Mouse (Mus musculus): ENCODE data around the gene Dnajb5. TPM values are rescaled to one million over a fixed set of nuclear protein-coding genes. Genes with fewer than 3 reads are reported as not detected.

Dnajb5 gene
- 26.0 and 32.3 TPM in 2 replicates for polyA plus RNA-seq (2016; fragmentation: Nextera tagmentation; extraction: Ambion mirVana)

GRCm38 (mm10) chr4:42949676-42950051, at the start of gene Dnajb5:
TSS of gene Dnajb5 (plus strand) at chr4:42949814.
- Histone ChIP-seq H3K4me1 (peaks cover 78% of the 10 kb centered on the region), H3K9ac (peak within 1 kb of the TSS; percentile 91), H3K27ac (peak within 1 kb of the TSS; percentile 94), H3K4me3 (replicated peaks) (peak within 1 kb of the TSS; percentile 75), H3K27me3 (peaks cover 9% of the 10 kb centered on the region; the same call in 1 of the 2 replicates), H3K4me2 (peak within 1 kb of the TSS; percentile 84), H3K9me3 (no peaks in the 10 kb centered on the region), H3K36me3 (replicated peaks) (no peaks in the 10 kb centered on the region; the same call in none of the 2 replicates)
- WGBS: 0% methylated on average over 32 of the region's 39 CpGs
- peak; percentile 95 for ATAC-seq (ENCODE audit: low FRiP score)

- H3K27me3 ChIP-seq: peaks cover 16% of the 10 kb centered on the region; the same call in 1 of the 2 replicates
- H3K4me1 ChIP-seq: 0 out of 2 replicates have a peak, but pooled peaks cover 4% of the 10 kb centered on the region
- ATAC-seq (ENCODE audit: low FRiP score): no peak
- H3K27ac ChIP-seq: no peak overlapping the region
- no peaks in the 10 kb centered on the region for H3K9me3 ChIP-seq
- no peak overlapping the region for H3K9ac ChIP-seq
- no peak overlapping the region for H3K4me2 ChIP-seq
- WGBS: 69% methylated on average over 5 of the region's 5 CpGs
- no peaks in the 10 kb centered on the region for H3K36me3 ChIP-seq (replicated peaks)
- no peak overlapping the region for H3K4me3 ChIP-seq (replicated peaks)
Measured at GRCm38 (mm10) chr4:42900878-42901277, 48.7 kb upstream of the Dnajb5 start.

GRCm38 (mm10) chr4:42902174-42902573, 47.4 kb upstream of the Dnajb5 start:
- Histone ChIP-seq H3K27ac (no peak overlapping the region), H3K4me2 (no peak overlapping the region), H3K9me3 (no peaks in the 10 kb centered on the region), H3K4me3 (replicated peaks) (no peak overlapping the region), H3K27me3 (peaks cover 10% of the 10 kb centered on the region; the same call in 1 of the 2 replicates), H3K4me1 (0 out of 2 replicates have a peak, but pooled peaks cover 4% of the 10 kb centered on the region), H3K36me3 (replicated peaks) (no peaks in the 10 kb centered on the region), H3K9ac (no peak overlapping the region)
- ATAC-seq (ENCODE audit: low FRiP score): no peak
- WGBS: 69% methylated on average over 9 of the region's 9 CpGs

DNA sequence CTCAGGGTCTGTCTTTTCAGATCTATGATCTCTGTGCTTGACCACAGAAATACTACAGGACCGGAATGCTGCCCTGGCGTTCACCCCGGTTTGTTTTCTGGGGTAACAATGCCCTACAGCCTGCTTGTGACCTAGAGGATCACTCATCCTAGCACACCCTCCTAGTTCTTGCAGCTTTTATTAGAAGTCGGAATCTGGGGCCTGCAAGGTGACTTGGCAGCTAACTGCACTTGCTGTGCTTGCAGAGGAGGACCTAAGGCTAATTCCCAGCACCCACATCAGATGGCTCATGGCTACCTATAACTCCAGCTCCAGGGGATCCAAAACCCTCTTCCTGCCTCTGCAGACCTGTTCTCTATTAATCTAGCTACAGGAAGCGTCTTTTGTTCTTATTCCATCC, 46.9 kb upstream of the Dnajb5 start:
- Histone ChIP-seq H3K36me3 (replicated peaks) (no peaks in the 10 kb centered on the region), H3K27me3 (peaks cover 10% of the 10 kb centered on the region; the same call in 1 of the 2 replicates), H3K4me1 (0 out of 2 replicates have a peak, but pooled peaks cover 4% of the 10 kb centered on the region), H3K4me3 (replicated peaks) (no peak overlapping the region), H3K27ac (no peak overlapping the region), H3K4me2 (no peak overlapping the region), H3K9ac (no peak overlapping the region), H3K9me3 (no peaks in the 10 kb centered on the region)
- ATAC-seq (ENCODE audit: low FRiP score): no peak
- WGBS: 87% methylated on average over 5 of the region's 5 CpGs

DNA sequence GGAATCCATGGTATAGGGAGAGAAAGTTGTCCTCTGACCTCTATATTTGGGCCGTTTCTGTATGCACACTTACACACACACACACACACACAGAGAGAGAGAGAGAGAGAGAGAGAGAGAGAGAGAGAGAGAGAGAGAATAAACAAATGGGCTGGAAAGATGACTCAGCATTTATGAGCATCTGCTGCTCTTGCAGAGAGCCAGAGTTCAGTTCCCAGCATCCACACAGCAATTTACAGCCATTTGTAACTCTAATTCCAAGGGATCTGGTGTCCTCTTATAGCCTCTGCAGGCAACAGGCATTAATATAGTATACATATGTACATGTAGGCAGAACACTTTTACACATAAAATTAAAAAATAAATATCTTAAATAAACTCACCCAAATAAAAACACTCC, 45.7 kb upstream of the Dnajb5 start:
- Histone ChIP-seq H3K4me2 (no peak overlapping the region), H3K27ac (no peak overlapping the region), H3K27me3 (peaks cover 10% of the 10 kb centered on the region; the same call in 1 of the 2 replicates), H3K36me3 (replicated peaks) (no peaks in the 10 kb centered on the region), H3K4me1 (0 out of 2 replicates have a peak, but pooled peaks cover 4% of the 10 kb centered on the region), H3K4me3 (replicated peaks) (no peak overlapping the region), H3K9ac (no peak overlapping the region), H3K9me3 (no peaks in the 10 kb centered on the region)
- ATAC-seq (ENCODE audit: low FRiP score): no peak
- 77% methylated on average over 1 of the region's 1 CpGs for WGBS

DNA sequence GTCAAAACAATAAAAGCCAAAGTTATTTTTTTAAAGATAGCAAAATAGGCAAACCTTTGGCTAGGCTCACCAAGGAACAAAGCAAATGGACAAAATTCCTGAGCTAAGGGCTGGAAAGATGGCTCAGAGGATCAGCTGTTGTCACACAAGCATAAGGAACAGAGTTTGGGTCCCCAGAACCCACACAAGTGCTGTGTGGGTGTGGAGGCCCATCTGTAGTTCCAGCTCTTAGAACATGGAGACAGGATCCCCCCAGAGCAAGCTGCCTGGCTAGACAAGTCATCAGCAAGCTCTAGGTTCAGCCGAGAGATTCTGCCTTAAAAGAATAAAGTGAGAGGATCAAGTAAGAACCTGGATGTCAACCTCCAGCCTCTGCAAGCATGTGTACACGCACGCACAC, 45.1 kb upstream of the Dnajb5 start:
- Histone ChIP-seq H3K36me3 (replicated peaks) (no peaks in the 10 kb centered on the region), H3K9ac (no peak overlapping the region), H3K4me1 (0 out of 2 replicates have a peak, but pooled peaks cover 4% of the 10 kb centered on the region), H3K4me2 (no peak overlapping the region), H3K27ac (no peak overlapping the region), H3K4me3 (replicated peaks) (no peak overlapping the region), H3K9me3 (no peaks in the 10 kb centered on the region), H3K27me3 (peaks cover 8% of the 10 kb centered on the region; the same call in 1 of the 2 replicates)
- no peak for ATAC-seq (ENCODE audit: low FRiP score)
- 78% methylated on average over 3 of the region's 3 CpGs for WGBS

DNA sequence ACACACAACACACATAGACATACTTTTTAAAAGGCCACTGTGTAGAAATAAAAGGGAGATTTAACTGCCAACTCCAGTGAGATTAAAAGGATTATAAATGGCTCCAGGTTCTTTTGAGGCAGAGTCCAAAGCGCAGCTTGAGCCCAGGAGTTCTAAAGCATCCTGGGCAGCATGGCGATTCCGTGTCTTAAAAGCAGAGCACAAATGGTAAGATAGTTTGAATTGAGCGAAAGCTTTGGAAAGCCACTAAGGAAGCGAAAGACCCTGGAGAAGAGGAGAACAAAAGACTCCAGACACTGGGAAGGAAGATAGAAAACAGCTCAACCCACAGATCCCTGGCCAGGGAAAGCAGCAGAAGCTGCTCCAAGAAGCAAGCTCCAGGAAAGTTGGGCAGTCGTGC, 44.6 kb upstream of the Dnajb5 start:
- Histone ChIP-seq H3K4me3 (replicated peaks) (no peak overlapping the region), H3K27me3 (peaks cover 8% of the 10 kb centered on the region; the same call in 1 of the 2 replicates), H3K4me1 (0 out of 2 replicates have a peak, but pooled peaks cover 4% of the 10 kb centered on the region), H3K4me2 (no peak overlapping the region), H3K36me3 (replicated peaks) (no peaks in the 10 kb centered on the region), H3K9ac (no peak overlapping the region), H3K27ac (no peak overlapping the region), H3K9me3 (no peaks in the 10 kb centered on the region)
- no peak for ATAC-seq (ENCODE audit: low FRiP score)
- 46% methylated on average over 6 of the region's 6 CpGs for WGBS

GRCm38 (mm10) chr4:42913391-42913790, 36.2 kb upstream of the Dnajb5 start:
- Histone ChIP-seq H3K36me3 (replicated peaks) (no peaks in the 10 kb centered on the region), H3K27ac (no peak overlapping the region), H3K4me2 (no peak overlapping the region), H3K27me3 (peaks cover 49% of the 10 kb centered on the region), H3K4me3 (replicated peaks) (no peak overlapping the region), H3K9ac (no peak overlapping the region), H3K4me1 (peaks cover 5% of the 10 kb centered on the region; the same call in 1 of the 2 replicates), H3K9me3 (no peaks in the 10 kb centered on the region)
- ATAC-seq (ENCODE audit: low FRiP score): no peak
- WGBS: 66% methylated on average over 10 of the region's 10 CpGs

- no peak for ATAC-seq (ENCODE audit: low FRiP score)
- no peak overlapping the region for H3K4me3 ChIP-seq (replicated peaks)
- no peak overlapping the region for H3K27ac ChIP-seq
- peaks cover 5% of the 10 kb centered on the region; the same call in 1 of the 2 replicates for H3K4me1 ChIP-seq
- H3K9me3 ChIP-seq: no peaks in the 10 kb centered on the region
- H3K36me3 ChIP-seq (replicated peaks): no peaks in the 10 kb centered on the region
- WGBS: 82% methylated on average over 12 of the region's 12 CpGs
- peaks cover 56% of the 10 kb centered on the region for H3K27me3 ChIP-seq
- no peak overlapping the region for H3K4me2 ChIP-seq
- H3K9ac ChIP-seq: no peak overlapping the region
Measured at GRCm38 (mm10) chr4:42915311-42915710, 34.3 kb upstream of the Dnajb5 start.

GRCm38 (mm10) chr4:42915966-42916365, 33.6 kb upstream of the Dnajb5 start:
- Histone ChIP-seq H3K4me2 (no peak overlapping the region), H3K4me3 (replicated peaks) (no peak overlapping the region)

GRCm38 (mm10) chr4:42916617-42917401, 32.8 kb upstream of the Dnajb5 start, which contains the start of gene Phf24:
TSS of gene Phf24 (plus strand) at chr4:42916660.
- Histone ChIP-seq H3K9me3 (no peaks in the 10 kb centered on the region), H3K4me1 (peaks cover 5% of the 10 kb centered on the region; the same call in 1 of the 2 replicates), H3K4me3 (replicated peaks) (peak within 1 kb of the TSS; percentile 67), H3K4me2 (peak within 1 kb of the TSS; percentile 91), H3K9ac (peak within 1 kb of the TSS; percentile 72), H3K27me3 (peaks cover 59% of the 10 kb centered on the region), H3K27ac (no peak within 1 kb of the TSS), H3K36me3 (replicated peaks) (no peaks in the 10 kb centered on the region)
- ATAC-seq (ENCODE audit: low FRiP score): peak; percentile 83
- WGBS: under 1% methylated on average over 70 of the region's 90 CpGs

More at GRCm38 (mm10) chr4:42915966-42916365, 33.6 kb upstream of the Dnajb5 start:
- no peak for ATAC-seq (ENCODE audit: low FRiP score)
- H3K36me3 ChIP-seq (replicated peaks): no peaks in the 10 kb centered on the region
- peaks cover 5% of the 10 kb centered on the region; the same call in 1 of the 2 replicates for H3K4me1 ChIP-seq
- H3K27ac ChIP-seq: no peak overlapping the region
- WGBS: 77% methylated on average over 1 of the region's 1 CpGs
- H3K9me3 ChIP-seq: no peaks in the 10 kb centered on the region
- peaks cover 60% of the 10 kb centered on the region for H3K27me3 ChIP-seq
- no peak overlapping the region for H3K9ac ChIP-seq

DNA sequence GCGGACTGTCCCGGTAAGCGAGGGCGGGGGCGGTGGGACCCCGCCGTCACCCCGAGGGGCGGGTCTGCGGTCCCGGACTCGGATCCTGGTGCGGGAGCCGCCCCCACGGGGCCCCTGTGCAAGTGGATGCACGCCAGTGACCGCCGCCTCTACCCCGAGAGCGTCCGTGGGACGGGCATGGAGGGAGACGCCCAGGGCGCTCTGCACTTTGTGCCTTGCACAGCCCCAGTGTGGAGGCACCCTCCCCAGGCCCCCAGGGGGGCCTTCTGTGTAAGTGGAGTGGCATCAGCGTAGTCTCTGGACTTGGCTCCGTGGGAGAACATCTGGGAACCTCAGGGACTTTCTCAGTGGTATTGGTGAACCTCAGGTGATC, 32.2 kb upstream of the Dnajb5 start:
- Histone ChIP-seq H3K27ac (no peak overlapping the region), H3K4me2 (peak overlapping the region; percentile 91), H3K9me3 (no peaks in the 10 kb centered on the region), H3K4me1 (peaks cover 5% of the 10 kb centered on the region; the same call in 1 of the 2 replicates), H3K9ac (peak overlapping the region; percentile 72), H3K27me3 (peaks cover 54% of the 10 kb centered on the region), H3K36me3 (replicated peaks) (no peaks in the 10 kb centered on the region), H3K4me3 (replicated peaks) (peak overlapping the region; percentile 67)
- peak; percentile 65 for ATAC-seq (ENCODE audit: low FRiP score)
- WGBS: 2% methylated on average over 26 of the region's 26 CpGs

All from forebrain, embryonic 12.5 days (tissue).